Mouse (Mus musculus) cerebellum, adult 9-10 months (tissue): ENCODE data around the gene Cant1.
"Not testable (repeated sequence)": the region's sequence is repeated elsewhere in the genome, so short reads cannot be mapped to it uniquely, and the experiment has no call there.

Experiments
- DNase-seq: peaks from one replicate; pipeline ENCODE4 v3.0.0; 2022

Cant1 gene

GRCm38 (mm10) chr11:118406521-118406920 is 12.4 kb downstream of the Cant1 start:
- peak; percentile 7 for DNase-seq

DNA sequence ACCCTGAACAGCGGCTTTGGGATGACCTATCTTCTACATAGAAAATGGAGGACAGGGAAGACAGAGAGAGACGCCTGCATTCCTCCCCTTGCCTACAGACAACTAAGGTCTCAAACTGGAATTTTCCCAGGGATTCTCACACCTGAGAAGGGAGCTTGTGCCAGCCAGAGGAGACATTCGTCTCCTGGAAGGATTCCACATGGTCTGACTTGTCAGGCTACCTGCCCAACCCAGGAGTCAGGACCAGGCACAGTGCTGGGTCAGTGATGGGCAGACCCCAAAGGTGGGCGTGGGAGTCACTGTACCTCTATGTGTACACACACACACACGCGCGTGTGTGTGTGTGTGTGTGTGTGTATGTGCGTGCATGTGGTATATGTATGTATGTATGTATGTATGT is 13.6 kb downstream of the Cant1 start:
- peak; percentile 12 for DNase-seq

- DNase-seq, result no peak
These were observed 14.7 kb downstream of the Cant1 start for GRCm38 (mm10) chr11:118403951-118404899.

DNA sequence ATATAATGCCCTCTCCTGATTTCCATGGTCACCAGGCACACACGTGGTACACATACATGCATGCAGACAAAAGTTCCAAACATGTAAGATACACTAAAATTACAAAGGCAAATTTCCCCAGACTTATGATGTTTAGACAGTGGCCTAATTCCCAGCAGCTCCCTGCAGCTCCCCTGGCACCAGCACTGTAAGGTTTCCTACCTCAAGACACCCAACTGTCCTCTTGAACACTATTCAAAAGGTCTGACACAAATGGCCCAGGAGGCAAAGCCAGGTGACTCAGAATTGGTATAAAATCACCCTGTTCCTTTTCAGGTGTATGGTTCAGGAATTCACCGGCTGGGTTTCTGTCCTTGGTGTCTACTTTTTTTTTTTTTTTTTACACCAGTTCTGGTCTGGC is 15.7 kb downstream of the Cant1 start:
- DNase-seq, result peak; percentile 48

GRCm38 (mm10) chr11:118401760-118402280 is 17.1 kb downstream of the Cant1 start, which contains the start of gene Lgals3bp:
TSS of gene Lgals3bp (minus strand) at chr11:118402092.
- DNase-seq, result peak; percentile 82

GRCm38 (mm10) chr11:118401195-118401594 is 17.7 kb downstream of the Cant1 start:
- peak; percentile 24 for DNase-seq

DNA sequence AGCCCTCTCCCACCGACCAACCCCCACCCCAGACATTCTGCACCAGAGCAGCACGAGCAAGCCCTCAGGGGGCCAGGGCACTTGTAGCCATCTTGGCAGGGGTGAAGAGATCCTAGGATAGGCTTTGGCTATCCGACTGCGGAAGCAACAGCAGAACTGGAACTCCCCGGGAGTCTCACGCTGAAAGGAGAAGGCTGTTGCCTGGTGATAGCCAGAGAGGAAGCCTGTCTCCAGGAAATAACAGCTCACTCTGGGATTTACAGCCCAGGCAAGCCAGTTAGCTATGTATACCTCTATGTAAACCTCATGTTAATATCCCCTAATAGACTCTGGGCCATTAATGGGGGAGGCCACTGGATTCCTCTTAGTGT is 18.3 kb downstream of the Cant1 start:
- DNase-seq, result peak; percentile 29

- peak; percentile 23 for DNase-seq
These were observed 18.9 kb downstream of the Cant1 start for GRCm38 (mm10) chr11:118399891-118400565.

DNA sequence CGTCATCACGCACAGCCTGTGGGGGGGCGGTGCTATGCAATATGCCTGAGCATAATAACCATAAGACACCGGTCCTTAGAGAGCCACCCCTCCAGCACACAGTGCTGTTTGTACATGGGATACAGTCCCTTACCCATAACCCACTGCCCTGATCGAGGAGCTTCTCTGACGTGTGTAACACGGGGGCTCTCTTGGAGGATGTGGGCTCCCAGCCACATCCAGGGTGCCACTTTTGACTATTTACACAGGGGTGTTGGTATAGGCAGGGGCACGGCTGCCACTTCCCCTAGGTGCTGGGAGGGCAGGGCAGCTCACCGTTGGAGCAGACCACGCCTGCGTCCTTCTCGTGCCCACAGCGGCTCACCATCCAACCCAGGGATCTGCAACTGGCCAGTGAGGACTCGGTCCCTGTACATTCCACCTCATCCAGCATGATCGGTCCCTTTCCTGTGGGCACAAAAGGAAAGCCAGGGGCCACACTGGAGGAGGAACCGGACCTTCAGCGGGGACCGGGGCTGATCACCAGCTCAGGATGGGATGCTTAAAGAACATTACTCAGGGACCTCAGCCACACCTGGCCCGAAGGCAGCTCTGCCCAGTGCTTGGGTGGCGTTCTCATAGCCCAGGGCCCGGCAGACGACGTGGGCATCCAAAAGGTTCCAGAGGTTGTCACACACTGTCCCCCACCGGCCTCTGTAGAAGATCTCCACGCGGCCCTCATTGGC is 20.9 kb downstream of the Cant1 start:
- no peak for DNase-seq

DNA sequence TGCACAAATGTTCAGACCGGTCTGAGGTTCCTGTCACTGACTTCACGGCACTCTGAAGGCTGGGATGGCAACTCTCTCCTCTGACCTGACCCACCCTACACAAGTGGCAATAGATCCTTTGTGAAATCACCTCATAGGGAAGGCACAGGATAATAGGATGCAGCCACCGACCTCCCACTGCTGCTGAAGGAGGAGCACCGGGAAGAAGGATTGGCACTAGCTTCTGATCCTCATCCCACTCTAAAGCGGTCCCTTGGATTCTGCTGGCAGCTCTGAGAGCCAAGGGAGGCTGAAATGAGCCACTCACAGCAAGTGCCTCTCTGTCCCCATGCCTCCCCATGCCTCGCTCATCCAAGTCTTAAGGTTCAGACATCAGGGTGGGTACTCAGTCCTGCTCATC is 24.3 kb downstream of the Cant1 start:
- DNase-seq, result no peak

- peak; percentile 54 for DNase-seq
These were observed 24.9 kb downstream of the Cant1 start for GRCm38 (mm10) chr11:118393991-118394390.

DNA sequence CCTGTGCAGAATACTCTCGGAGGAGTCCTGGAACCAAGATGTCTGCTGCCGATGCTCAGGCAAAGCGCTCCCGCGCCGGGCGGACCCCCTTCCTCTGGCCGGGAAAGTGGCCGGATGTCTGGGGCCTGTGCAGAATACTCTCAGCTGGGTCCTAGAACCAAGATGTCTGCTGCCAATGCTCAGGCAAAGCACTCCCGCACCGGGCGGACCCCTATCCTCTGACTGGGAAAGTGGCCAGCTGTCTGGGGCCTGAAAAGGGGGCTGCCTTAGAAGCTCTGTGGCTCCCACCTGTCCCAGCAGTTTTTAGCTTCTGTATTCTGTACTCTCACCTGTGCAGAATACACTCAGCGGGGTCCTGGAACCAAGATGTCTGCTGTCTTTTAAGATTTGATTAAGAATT is 31.1 kb downstream of the Cant1 start:
- DNase-seq, result not testable (repeated sequence)

- peak; percentile 80 for DNase-seq
These were observed 39.5 kb downstream of the Cant1 start for GRCm38 (mm10) chr11:118379251-118380009.

DNA sequence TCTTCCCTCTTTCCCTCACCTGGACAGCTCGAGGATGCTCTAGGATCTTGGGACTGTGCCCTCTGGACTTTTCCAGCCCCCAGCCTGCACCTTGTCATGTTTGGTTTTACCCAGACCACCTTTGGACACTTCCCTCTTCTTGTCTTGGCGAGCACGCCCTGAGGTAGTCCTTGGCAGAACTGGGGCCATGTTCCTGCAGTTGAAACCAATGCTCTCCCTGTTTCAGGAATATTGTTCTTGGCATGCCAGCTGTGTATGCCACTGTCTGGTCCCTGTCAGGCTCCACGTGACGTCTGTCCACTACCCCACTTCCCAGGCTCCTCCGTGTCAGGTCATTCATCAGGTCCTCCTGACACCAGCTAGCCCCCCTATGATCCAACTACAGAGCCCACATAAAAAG is 40.2 kb downstream of the Cant1 start:
- no peak for DNase-seq

GRCm38 (mm10) chr11:118376323-118376722 is 42.6 kb downstream of the Cant1 start:
- DNase-seq, result not testable (repeated sequence)

DNA sequence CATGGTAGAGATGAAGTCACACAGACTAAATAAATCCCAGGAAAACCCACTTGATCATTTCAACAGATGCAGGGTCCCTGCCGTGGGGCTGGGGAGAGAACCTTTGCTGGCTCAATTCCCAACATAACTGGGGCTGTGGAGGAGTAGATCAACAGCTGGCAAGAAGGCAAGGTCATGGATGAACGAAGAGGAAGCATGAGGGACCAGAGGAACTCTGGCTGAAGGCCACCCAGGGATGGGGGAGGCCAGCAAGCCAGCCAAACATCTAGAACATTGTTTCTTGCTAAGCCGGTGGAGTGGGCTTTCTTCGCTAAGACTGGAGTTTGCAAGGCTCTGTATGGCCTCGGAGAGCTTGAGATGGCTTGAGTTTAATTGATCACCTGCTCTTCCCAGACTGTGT is 43.0 kb downstream of the Cant1 start:
- no peak for DNase-seq

GRCm38 (mm10) chr11:118375461-118375860 is 43.4 kb downstream of the Cant1 start:
- no peak for DNase-seq

- no peak for DNase-seq
These were observed 43.9 kb downstream of the Cant1 start for GRCm38 (mm10) chr11:118375006-118375405.

DNA sequence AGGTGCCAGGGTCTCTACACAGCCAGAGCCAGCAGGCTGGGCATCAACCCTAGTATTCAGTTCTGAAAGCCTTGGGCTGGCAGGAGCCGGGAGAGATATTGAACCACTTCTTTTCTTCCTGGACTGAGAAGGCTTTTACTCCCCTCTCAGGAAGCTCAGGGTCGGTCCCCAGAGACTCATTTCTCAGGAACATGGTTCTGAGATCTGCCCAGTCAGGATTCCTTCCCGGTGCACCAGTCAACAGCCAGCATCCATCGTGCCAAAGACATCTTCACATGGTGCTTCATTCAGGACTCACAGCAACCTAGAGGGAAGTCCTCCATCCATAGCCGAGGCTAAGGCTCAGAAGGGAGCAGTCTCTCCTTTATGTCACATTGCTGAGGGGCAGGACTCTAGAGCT is 44.4 kb downstream of the Cant1 start:
- DNase-seq, result no peak

DNA sequence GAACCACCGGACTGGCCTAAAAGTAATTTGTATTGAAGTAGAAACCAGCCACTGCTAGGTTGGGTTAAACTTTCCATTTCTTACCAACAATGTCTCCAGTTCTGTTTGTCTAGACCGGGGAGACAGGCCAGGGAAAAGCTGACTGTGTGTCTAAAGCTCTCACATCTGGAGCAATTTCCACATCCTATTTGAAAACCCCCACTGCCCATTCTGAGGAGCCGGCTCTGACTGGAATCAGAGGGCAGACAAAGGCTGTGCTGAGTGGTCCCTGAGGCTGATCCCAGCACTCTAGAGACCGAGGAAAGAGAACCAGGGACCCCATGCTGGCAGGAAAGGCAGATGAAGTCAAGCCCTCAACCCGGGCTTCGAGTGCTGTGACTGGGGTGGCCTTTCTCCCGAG is 46.2 kb downstream of the Cant1 start:
- no peak for DNase-seq

GRCm38 (mm10) chr11:118371876-118372275 is 47.0 kb downstream of the Cant1 start:
- no peak for DNase-seq

DNA sequence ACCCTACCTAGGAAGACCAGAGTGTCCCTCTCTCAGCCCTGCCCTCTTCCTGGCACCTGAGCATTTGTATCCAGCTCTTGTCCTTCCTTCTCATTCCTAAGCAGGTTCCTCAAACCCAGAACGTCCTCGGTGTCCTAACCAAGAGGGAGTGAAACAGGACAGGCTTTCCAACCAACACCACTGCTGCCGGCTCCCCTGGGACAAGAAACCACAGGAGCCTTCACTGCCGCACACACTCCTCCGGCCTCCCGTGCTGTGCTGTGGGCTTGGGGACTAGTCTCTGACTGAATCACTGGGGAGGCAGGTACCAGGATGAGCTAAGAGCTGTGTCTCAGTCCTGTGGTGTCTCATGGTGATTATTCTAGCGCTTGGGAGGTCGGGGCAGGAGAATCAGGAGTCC is 49.2 kb downstream of the Cant1 start:
- no peak for DNase-seq
